Mouse (Mus musculus) lung, postnatal 0 days (tissue): ENCODE data around the gene Klhl7.

Experiments
- CTCF ChIP-seq: IDR thresholded peaks from 2 replicates; pipeline ENCODE4 v1.5.1; 2016; ENCODE audit warnings: antibody characterized with exemption, mild to moderate bottlenecking
- EP300 ChIP-seq: IDR thresholded peaks from 2 replicates; pipeline ENCODE4 v1.6.1; 2016; ENCODE audit warnings: antibody characterized with exemption, mild to moderate bottlenecking, control low read depth

DNA sequence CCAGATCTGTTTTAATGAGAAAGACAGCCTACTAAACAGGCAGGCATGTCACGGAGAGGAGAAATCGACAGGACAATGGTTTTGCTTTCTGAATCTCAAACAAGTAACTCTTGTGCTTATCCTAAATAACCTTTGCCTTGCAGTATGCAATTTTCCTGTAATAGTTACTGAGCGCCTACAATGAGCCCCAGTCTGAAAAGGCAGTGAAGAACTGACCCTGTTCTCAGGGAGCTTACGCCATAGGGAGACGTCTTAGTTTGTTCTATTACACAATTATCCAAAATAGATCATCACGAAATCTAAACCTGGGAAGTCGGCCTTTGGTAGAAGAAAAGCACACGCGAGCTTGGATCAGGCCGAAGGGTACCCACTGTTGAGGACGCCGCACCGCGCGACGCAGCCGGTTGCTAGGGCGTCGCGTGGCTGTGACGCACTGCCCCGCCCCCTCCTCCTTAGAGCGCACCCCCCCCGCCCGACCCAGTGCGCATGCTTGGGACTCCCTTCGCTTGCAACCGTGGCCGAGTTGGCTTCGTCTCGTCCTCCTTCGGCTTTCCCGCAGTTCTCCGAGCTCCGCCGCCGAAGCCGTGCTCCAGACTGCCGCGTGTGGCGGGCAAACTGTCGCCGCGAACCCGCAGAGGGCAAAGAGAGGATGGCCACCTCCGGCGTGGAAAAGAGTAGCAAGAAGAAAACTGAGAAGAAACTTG is at the start of gene Klhl7:
- TF ChIP-seq CTCF, result peak; percentile 30
- TF ChIP-seq EP300, result no peak
